Mouse (Mus musculus) retina, adult 2 months (tissue): ENCODE data around the gene Tle3.

Experiments used
- DNase-seq: peaks from one replicate; pipeline ENCODE4 v3.0.0-alpha.2; 2012; ENCODE audit warnings: low read depth, low spot score

Tle3 gene

GRCm38 (mm10) chr9:61358933-61359332 lies 13.2 kb upstream of the Tle3 start:
- no peak for DNase-seq

GRCm38 (mm10) chr9:61359741-61360140 lies 12.4 kb upstream of the Tle3 start:
- DNase-seq: no peak

- no peak for DNase-seq
Observed at GRCm38 (mm10) chr9:61360163-61360562, 12.0 kb upstream of the Tle3 start.

DNA sequence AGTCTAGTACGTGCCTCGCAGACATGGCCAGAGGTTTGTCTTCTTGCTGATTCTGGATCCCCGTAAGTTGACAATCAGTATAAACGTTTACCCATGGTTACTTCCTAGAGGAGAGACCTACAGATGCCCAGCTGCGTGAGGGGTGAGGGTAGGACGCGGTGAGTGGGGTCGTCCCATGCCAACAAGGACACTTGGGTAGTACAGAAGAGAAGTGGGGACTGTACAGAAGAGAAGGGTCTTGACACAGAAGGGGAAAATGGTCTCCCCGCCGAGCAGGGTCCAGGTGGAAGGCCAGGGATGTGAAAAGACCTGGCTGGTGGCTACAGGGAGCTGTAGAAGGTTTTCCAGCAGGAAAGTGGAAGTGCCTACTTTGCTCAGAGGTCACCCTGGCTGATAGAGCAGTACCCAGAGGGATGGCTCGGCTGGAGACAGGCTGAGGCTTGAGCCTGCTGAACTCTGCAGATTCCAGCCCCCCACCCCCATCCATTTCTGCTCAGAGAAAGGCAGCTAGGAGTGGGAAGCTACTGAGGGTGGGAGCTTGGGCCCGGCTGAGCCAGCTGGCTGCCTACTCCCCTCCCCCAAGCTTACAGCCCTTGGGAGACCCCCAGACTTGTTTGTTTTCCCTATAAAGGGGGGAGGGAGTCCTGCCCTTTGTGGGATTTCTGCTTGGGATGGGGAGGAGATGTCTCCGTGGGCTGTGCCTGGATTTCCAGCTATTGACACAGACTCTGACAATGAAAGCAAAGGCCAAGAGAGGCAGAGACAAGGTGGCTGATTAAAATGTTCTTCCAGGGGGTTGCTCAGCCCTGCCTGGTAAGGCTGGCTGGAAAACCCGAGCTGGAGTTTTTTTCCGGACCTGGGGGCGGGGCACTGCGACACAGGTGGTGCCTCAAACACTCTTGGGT lies 11.2 kb upstream of the Tle3 start:
- DNase-seq: no peak

DNA sequence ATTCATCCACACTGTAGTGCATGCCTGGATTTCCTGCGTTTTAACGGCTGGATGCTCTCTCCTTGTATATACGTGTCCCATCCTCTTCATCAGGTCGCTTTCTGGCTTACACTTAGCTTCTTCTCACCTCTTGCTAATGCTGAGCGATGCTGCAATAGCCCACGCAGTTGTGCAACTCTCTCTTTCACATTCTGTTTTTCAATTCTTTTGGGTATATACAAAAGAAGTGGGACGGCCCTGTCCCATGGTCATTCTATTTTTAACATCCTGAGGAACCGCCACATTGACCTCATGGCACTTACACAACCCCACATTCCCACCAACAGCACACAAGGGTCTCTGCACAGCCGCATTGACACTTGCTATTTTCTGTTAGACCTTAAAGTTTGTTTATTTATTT lies 9.0 kb upstream of the Tle3 start:
- no peak for DNase-seq

- DNase-seq: no peak
Observed at GRCm38 (mm10) chr9:61366108-61366507, 6.1 kb upstream of the Tle3 start.

- no peak for DNase-seq
Observed at GRCm38 (mm10) chr9:61367156-61367555, 5.0 kb upstream of the Tle3 start.

GRCm38 (mm10) chr9:61367857-61368566 lies 4.2 kb upstream of the Tle3 start:
- DNase-seq: no peak

- no peak for DNase-seq
Observed at GRCm38 (mm10) chr9:61368567-61369240, 3.5 kb upstream of the Tle3 start.

DNA sequence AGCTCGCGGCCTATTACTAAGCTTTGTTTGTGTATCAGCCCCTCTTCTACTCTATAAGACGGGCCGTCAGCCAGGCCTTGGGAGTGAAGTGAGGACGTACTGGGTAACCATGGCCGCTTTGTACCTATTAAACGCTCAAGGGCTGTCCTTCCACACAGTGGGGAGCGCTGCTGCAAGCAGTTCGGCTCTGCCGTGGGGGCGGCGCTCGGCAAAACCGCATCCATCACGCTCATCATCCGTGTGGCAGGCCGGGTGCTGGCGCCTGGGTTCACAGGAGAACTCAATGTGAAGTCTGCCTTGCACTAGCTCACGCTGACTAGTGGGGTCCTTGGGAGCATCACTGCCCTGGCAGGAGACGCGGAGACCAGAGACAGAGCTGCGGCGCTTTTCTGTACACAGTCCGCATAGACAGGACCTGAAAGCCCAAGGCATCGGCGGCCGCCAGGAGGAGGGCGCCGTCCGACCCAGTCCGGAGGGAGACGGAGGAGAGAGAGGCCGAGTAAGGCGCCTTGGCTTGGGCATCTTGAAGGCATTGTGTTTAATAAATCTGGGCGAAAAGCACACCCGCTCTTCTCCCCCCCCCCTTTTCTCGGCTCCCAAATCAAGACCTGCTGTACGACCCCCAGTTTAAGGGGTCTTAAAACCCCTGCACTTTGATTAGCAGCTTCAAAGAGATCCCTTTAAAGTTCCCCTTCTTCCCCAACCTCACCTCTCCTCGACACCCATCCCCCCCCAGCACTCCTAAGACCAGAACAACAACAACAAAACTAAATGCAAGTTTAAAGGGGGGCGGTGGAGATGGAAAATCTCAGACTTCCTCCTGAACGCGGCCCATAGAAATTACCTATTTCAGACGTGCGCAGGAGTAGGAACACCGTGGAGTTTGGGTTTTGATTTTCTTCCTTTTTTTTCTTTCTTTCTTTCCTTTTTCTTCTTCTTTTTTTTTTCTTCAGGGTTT lies 2.6 kb upstream of the Tle3 start:
- no peak for DNase-seq

DNA sequence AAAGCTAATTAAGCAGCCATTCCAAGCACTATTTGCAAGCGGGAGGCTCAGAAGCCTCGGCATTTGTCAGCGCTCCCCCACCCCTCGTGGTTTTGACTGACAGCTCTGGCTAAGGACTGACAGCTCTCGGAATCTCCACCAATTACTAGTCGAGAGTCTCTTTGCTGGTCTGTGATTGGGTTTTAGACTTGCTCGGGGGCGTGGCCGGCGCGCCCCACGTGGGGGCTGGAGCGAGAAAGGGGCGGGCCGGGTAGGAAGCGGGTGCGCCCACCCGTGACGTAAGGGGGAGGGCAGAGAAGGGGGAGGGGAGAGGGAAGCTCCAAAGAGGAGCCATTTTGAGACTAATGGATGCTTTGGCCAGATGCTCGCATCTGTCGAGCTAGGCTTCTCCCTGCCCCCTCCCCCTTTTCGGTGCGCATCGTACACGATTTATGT lies 1.7 kb upstream of the Tle3 start:
- DNase-seq: peak; percentile 86

GRCm38 (mm10) chr9:61370889-61371754 lies 1.0 kb upstream of the Tle3 start:
- DNase-seq: no peak

GRCm38 (mm10) chr9:61372510-61372975 lies 377 bp downstream of the Tle3 start:
- DNase-seq: no peak

GRCm38 (mm10) chr9:61372976-61373633 lies 939 bp downstream of the Tle3 start:
- DNase-seq: no peak

- DNase-seq: no peak
Observed at GRCm38 (mm10) chr9:61373634-61373941, 1.4 kb downstream of the Tle3 start.

GRCm38 (mm10) chr9:61373942-61374900 lies 2.1 kb downstream of the Tle3 start:
- no peak for DNase-seq

GRCm38 (mm10) chr9:61375002-61375401 lies 2.8 kb downstream of the Tle3 start:
- DNase-seq: no peak

DNA sequence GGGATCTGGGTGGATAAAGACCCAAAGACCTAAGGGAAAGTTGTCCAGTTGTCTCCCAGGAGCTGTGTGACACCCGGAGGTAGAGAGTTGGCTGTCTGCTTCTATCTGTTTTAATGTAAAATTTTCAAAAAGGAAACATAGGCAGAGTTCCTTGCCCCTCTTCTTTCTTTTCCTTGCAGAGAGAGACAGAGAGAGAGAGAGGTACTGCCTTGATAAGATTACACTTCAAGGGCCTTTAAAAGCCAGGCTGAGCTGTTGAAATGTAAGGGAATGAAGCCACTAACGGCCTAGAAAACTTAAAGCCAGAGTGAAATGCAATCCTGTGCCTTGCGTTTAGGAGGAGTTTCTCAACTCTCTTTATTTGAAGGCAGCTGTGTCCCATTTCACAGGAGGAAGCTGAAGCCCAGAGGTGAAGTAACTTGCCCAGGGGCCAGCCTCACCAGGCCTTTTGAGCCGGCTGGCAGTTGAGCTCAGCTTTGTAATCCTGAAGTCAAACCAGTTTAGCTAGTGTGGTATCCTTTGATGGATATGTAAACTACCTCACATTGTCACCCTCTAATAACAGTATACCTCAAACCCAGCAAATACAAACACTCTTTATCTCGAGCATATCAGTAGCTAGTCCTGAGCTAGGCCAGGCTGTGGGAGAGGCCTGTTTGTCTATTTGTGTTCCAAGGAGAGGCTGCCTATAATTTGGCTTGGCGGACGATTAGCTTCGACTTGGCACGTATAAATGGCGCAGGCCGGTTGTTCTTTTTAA lies 3.8 kb downstream of the Tle3 start:
- no peak for DNase-seq
